Mouse (Mus musculus): ENCODE measurements around the gene Pou3f3.

DNA sequence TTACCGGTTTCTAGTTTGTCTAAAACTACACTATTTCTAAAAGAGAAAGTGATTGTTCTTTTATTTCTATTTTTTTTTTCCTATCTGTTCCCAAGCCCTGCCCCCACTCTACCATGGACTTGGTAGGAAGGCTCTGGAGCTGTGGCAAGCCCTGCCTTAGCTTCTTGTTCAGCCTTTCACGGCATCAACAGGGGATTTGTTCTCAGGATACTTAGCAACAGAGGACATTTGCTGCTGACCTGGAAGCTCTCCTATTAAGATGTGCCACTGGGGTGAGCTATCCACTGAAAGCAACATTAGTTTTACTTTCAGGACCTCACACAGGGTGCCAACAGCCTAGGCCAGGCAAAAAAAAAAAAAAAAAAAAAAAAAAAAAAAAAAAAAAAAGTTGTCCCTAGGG lies 15.4 kb downstream of the Pou3f3 start:
- TF ChIP-seq TAL1 (IDR thresholded peaks at IDR 0.05; ENCODE audit: low read length), result no peak
- TF ChIP-seq GATA1 (IDR thresholded peaks at IDR 0.05; ENCODE audit: low read length), result no peak
